Mouse (Mus musculus) liver, embryonic 16.5 days (tissue): ENCODE results near the gene Gm11444. TPM values are rescaled to one million over a fixed set of nuclear protein-coding genes. Genes with fewer than 3 reads are reported as not detected.

Experiments
- ATAC-seq: fragments of 200-750 bp; cut with Nextera tagmentation; 2 replicates; pipeline ENCODE4 v1.8.0; 2017; ENCODE audit warnings: low read depth, mild to moderate bottlenecking, moderate number of reproducible peaks, moderate library complexity
- H3K27ac ChIP-seq: fragments of 300-500 bp; sonication (generic); 2 replicates; pipeline ENCODE4 v1.5.1; 2014; ENCODE audit warnings: mild to moderate bottlenecking, low read length
- H3K27me3 ChIP-seq: fragments of 300-500 bp; sonication (generic); 2 replicates; pipeline ENCODE4 v1.6.1; 2014; ENCODE audit warnings: low read depth, low read length, mixed read lengths; ENCODE audit not compliant: control insufficient read depth, insufficient read depth
- H3K36me3 ChIP-seq: fragments of 300-500 bp; sonication (generic); 2 replicates; pipeline ENCODE4 v1.6.1; 2014; ENCODE audit warnings: mild to moderate bottlenecking; ENCODE audit not compliant: control insufficient read depth, insufficient read depth
- H3K4me1 ChIP-seq: fragments of 300-500 bp; sonication (generic); 2 replicates; pipeline ENCODE4 v1.6.1; 2014; ENCODE audit warnings: low read depth, low read length, mixed read lengths; ENCODE audit not compliant: control insufficient read depth
- H3K4me2 ChIP-seq: fragments of 300-500 bp; sonication (generic); 2 replicates; pipeline ENCODE4 v1.6.1; 2014; ENCODE audit warnings: low read depth, low read length, mixed read lengths
- H3K4me3 ChIP-seq: fragments of 300-500 bp; sonication (generic); 2 replicates; pipeline ENCODE4 v1.5.1; 2014; ENCODE audit warnings: low read depth, mild to moderate bottlenecking, low read length
- H3K9ac ChIP-seq: fragments of 300-500 bp; sonication (generic); 2 replicates; pipeline ENCODE4 v1.6.1; 2014; ENCODE audit warnings: low read depth, low read length
- H3K9me3 ChIP-seq: fragments of 300-500 bp; sonication (generic); replicated peaks from 2 replicates; pipeline ENCODE4 v1.6.1; 2016; ENCODE audit warnings: low read length; ENCODE audit not compliant: control insufficient read depth
- WGBS: fragments of 180-500 bp; shearing (Covaris S2); extraction: QIAGEN DNeasy Blood & Tissue Kit; methylation state at CpG from one replicate; pipeline ENCODE4 v1.1.7; 2014; ENCODE audit not compliant: insufficient replicate concordance; 5-methylcytosine and 5-hydroxymethylcytosine counted together
- polyA plus RNA-seq: library from polyadenylated mRNA; unstranded; fragments of >200 nt; fragmentation: Nextera tagmentation; extraction: Ambion mirVana; gene quantifications from 2 replicates; pipeline ENCODE4 v1.2.1, GENCODE M21; 2015

The Gm11444 gene
- polyA plus RNA-seq, 1 experiment from 2014 or later = not detected

DNA sequence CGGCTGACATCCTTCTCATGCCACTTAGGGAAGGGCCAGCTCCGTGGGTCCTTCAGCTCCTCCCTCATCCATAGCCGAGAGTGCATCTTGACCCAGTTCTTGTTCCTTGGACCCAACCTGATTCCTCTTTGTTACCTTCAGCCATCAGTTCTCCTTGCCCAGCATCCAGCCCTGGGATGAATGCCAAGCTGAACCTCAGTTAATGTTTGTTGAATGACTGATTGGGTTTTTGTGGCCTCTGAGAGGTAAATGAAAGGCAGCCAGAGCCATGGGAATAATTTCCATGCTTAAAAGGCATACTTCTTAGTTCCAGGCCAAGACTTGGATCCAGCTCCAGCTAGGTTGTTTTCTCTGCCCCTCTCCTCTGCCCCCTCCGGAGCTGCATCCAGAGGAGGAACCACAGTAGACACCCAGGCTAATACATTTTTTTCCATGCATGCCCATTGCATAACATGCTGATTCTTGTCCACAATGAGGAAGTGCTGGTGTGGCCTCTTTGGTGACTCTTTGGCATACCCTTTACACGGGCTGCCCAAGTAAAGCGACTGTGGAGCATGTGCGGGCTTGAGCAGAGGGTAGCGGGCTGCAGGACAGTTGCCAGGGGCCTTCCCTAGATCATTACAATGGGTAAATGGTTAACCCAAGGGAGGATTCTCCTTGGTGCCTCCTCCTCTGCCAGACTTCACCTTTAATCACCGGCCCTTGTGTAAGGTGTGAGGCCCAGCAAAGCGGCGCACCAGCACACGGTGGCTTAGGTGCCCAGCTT is 37.7 kb downstream of the Gm11444 start:
- H3K4me2 ChIP-seq = no peak overlapping the region
- peaks cover under 1% of the 10 kb centered on the region; the same call in 1 of the 2 replicates for H3K27me3 ChIP-seq
- no peaks in the 10 kb centered on the region for H3K9me3 ChIP-seq
- 0 out of 2 replicates have a peak, but pooled peaks have one; percentile 17 for ATAC-seq
- H3K4me1 ChIP-seq = no peaks in the 10 kb centered on the region; the same call in none of the 2 replicates
- 60% methylated on average over 12 of the region's 12 CpGs for WGBS
- H3K27ac ChIP-seq = peak overlapping the region; percentile 30; the same call in 1 of the 2 replicates
- H3K9ac ChIP-seq = no peak overlapping the region
- H3K4me3 ChIP-seq = no peak overlapping the region
- no peaks in the 10 kb centered on the region for H3K36me3 ChIP-seq

- H3K27ac ChIP-seq = no peak overlapping the region; the same call in 1 of the 2 replicates
- H3K36me3 ChIP-seq = no peaks in the 10 kb centered on the region
- no peak overlapping the region for H3K9ac ChIP-seq
- H3K4me2 ChIP-seq = no peak overlapping the region
- WGBS = 70% methylated on average over 5 of the region's 5 CpGs
- no peaks in the 10 kb centered on the region for H3K9me3 ChIP-seq
- ATAC-seq = no peak
- H3K4me1 ChIP-seq = no peaks in the 10 kb centered on the region; the same call in none of the 2 replicates
- no peaks in the 10 kb centered on the region; the same call in 1 of the 2 replicates for H3K27me3 ChIP-seq
- H3K4me3 ChIP-seq = no peak overlapping the region
Observed at GRCm38 (mm10) chr11:85811676-85812075, 38.5 kb downstream of the Gm11444 start.

- no peak overlapping the region for H3K4me2 ChIP-seq
- no peaks in the 10 kb centered on the region; the same call in 1 of the 2 replicates for H3K27me3 ChIP-seq
- WGBS = 28% methylated on average over 4 of the region's 4 CpGs
- no peak overlapping the region for H3K4me3 ChIP-seq
- no peaks in the 10 kb centered on the region for H3K9me3 ChIP-seq
- H3K9ac ChIP-seq = no peak overlapping the region
- no peaks in the 10 kb centered on the region; the same call in none of the 2 replicates for H3K4me1 ChIP-seq
- no peak overlapping the region for H3K27ac ChIP-seq
- ATAC-seq = no peak
- no peaks in the 10 kb centered on the region for H3K36me3 ChIP-seq
Observed at GRCm38 (mm10) chr11:85811229-85811628, 38.9 kb downstream of the Gm11444 start.

DNA sequence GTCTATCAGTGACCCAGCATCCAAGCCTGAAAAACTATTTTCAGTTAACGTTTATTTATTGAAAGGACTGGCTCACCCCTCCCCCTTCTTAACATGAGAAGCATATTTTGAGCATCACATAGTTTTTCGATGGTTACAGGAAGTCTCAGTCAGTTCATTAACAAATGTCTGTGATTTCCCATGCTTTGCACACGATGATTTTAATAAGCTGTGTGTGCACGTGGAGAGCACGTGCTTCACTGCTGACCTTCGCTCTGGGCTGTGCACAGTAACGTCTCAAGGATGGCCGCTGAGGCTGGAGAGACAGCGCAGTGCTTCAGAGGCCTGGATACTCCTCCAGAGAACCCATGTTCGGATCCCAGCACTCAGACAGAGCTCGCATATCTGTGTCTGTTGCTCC is 42.8 kb downstream of the Gm11444 start:
- no peak overlapping the region for H3K9ac ChIP-seq
- 70% methylated on average over 11 of the region's 11 CpGs for WGBS

DNA sequence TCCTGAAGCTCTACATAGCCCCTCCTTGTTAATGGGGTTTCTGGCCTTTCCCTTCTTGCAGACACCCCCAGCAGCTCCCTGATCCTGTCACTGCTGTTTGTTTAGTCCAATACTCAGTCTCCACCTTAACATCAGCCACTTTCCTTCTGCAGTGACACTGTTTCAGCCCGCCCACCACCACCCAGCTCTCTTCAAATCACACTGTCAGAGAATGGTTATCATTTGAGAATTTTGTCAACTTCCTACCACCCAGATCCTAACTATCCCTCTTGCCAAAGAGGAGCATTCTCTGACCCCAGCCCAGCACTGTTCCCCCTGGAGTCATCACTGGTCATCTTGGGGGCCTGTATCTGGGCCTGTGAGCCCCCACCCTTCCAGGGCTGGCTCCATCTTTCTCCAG is 44.4 kb downstream of the Gm11444 start:
- no peak overlapping the region for H3K4me2 ChIP-seq
- peaks cover 45% of the 10 kb centered on the region for H3K4me1 ChIP-seq
- no peaks in the 10 kb centered on the region for H3K36me3 ChIP-seq
- peaks cover 4% of the 10 kb centered on the region; the same call in 1 of the 2 replicates for H3K27me3 ChIP-seq
- no peak for ATAC-seq
- H3K4me3 ChIP-seq = no peak overlapping the region
- H3K9me3 ChIP-seq = no peaks in the 10 kb centered on the region
- no peak overlapping the region for H3K9ac ChIP-seq
- 73% methylated on average over 1 of the region's 1 CpGs for WGBS
- H3K27ac ChIP-seq = peak overlapping the region; percentile 98; the same call in 1 of the 2 replicates

More for the DNA sequence above, 42.8 kb downstream of the Gm11444 start:
- Histone ChIP-seq H3K27ac (no peak overlapping the region), H3K9me3 (no peaks in the 10 kb centered on the region), H3K4me3 (no peak overlapping the region), H3K27me3 (peaks cover 4% of the 10 kb centered on the region; the same call in 1 of the 2 replicates), H3K4me1 (peaks cover 29% of the 10 kb centered on the region), H3K36me3 (no peaks in the 10 kb centered on the region), H3K4me2 (no peak overlapping the region)
- no peak for ATAC-seq

- no peaks in the 10 kb centered on the region for H3K36me3 ChIP-seq
- peak overlapping the region; percentile 98 for H3K27ac ChIP-seq
- H3K9ac ChIP-seq = peak overlapping the region; percentile 65
- H3K4me3 ChIP-seq = peak overlapping the region; percentile 55
- H3K4me2 ChIP-seq = peak overlapping the region; percentile 70
- H3K4me1 ChIP-seq = peaks cover 62% of the 10 kb centered on the region
- H3K27me3 ChIP-seq = peaks cover 9% of the 10 kb centered on the region
- WGBS = 21% methylated on average over 5 of the region's 5 CpGs
- no peaks in the 10 kb centered on the region for H3K9me3 ChIP-seq
- peak; percentile 93 for ATAC-seq
Observed at GRCm38 (mm10) chr11:85804048-85804447, 46.1 kb downstream of the Gm11444 start.

- no peaks in the 10 kb centered on the region for H3K36me3 ChIP-seq
- 69% methylated on average over 11 of the region's 11 CpGs for WGBS
- peak overlapping the region; percentile 63 for H3K4me2 ChIP-seq
- H3K9me3 ChIP-seq = no peaks in the 10 kb centered on the region
- ATAC-seq = no peak
- peak overlapping the region; percentile 55 for H3K9ac ChIP-seq
- H3K4me3 ChIP-seq = peak overlapping the region; percentile 42
- H3K27me3 ChIP-seq = peaks cover 18% of the 10 kb centered on the region
- H3K27ac ChIP-seq = peak overlapping the region; percentile 92
- H3K4me1 ChIP-seq = peaks cover 67% of the 10 kb centered on the region
Observed at GRCm38 (mm10) chr11:85800380-85800779, 49.8 kb downstream of the Gm11444 start.

GRCm38 (mm10) chr11:85799856-85800255 is 50.3 kb downstream of the Gm11444 start:
- H3K27me3 ChIP-seq = peaks cover 16% of the 10 kb centered on the region
- ATAC-seq = peak; percentile 73
- peak overlapping the region; percentile 92 for H3K27ac ChIP-seq
- H3K4me1 ChIP-seq = peaks cover 62% of the 10 kb centered on the region
- WGBS = 8% methylated on average over 19 of the region's 19 CpGs
- H3K36me3 ChIP-seq = no peaks in the 10 kb centered on the region
- H3K9ac ChIP-seq = peak overlapping the region; percentile 55
- peak overlapping the region; percentile 63 for H3K4me2 ChIP-seq
- H3K9me3 ChIP-seq = no peaks in the 10 kb centered on the region
- H3K4me3 ChIP-seq = peak overlapping the region; percentile 42

- Histone ChIP-seq H3K9ac (peak overlapping the region; percentile 55), H3K4me3 (peak overlapping the region; percentile 42), H3K27ac (peak overlapping the region; percentile 92), H3K4me1 (peaks cover 58% of the 10 kb centered on the region), H3K36me3 (no peaks in the 10 kb centered on the region; the same call in none of the 2 replicates), H3K27me3 (peaks cover 16% of the 10 kb centered on the region), H3K9me3 (no peaks in the 10 kb centered on the region), H3K4me2 (peak overlapping the region; percentile 63)
- peak; percentile 67 for ATAC-seq
- WGBS = 8% methylated on average over 4 of the region's 4 CpGs
Observed at GRCm38 (mm10) chr11:85799456-85799855, 50.7 kb downstream of the Gm11444 start.
